Mouse (Mus musculus) hindbrain, embryonic 11.5 days (tissue): ENCODE data around the gene Olfr9. TPM values are rescaled to one million over a fixed set of nuclear protein-coding genes. Genes with fewer than 3 reads are reported as not detected.
"Not testable (repeated sequence)": the region's sequence is repeated elsewhere in the genome, so short reads cannot be mapped to it uniquely, and the experiment has no call there.

Experiments used
- ATAC-seq: fragments of 200-750 bp; cut with Nextera tagmentation; 2 replicates; pipeline ENCODE4 v1.8.0; 2017; ENCODE audit warnings: mild to moderate bottlenecking, moderate TSS enrichment, moderate library complexity; ENCODE audit not compliant: low FRiP score
- DNase-seq: peaks from one replicate; pipeline ENCODE4 v3.0.0-alpha.2; 2015; ENCODE audit warnings: low spot score
- H3K27ac ChIP-seq: fragments of 300-500 bp; sonication (generic); 2 replicates; pipeline ENCODE4 v1.5.1; 2014; ENCODE audit warnings: mild to moderate bottlenecking, low read depth, low read length
- H3K27me3 ChIP-seq: fragments of 300-500 bp; sonication (generic); 2 replicates; pipeline ENCODE4 v1.6.1; 2014; ENCODE audit warnings: mild to moderate bottlenecking, low read length, moderate library complexity, mixed read lengths; ENCODE audit not compliant: control insufficient read depth, insufficient read depth
- H3K36me3 ChIP-seq: fragments of 300-500 bp; sonication (generic); 2 replicates; pipeline ENCODE4 v1.6.1; 2014; ENCODE audit warnings: mild to moderate bottlenecking, low read length, moderate library complexity, mixed read lengths; ENCODE audit not compliant: control insufficient read depth, insufficient read depth
- H3K4me1 ChIP-seq: fragments of 300-500 bp; sonication (generic); replicated peaks from 2 replicates; pipeline ENCODE4 v1.6.1; 2014; ENCODE audit warnings: low read length, mixed read lengths; ENCODE audit not compliant: control insufficient read depth, insufficient read depth
- H3K4me2 ChIP-seq: fragments of 300-500 bp; sonication (generic); replicated peaks from 2 replicates; pipeline ENCODE4 v1.6.1; 2014; ENCODE audit warnings: mild to moderate bottlenecking, low read depth, low read length
- H3K4me3 ChIP-seq: fragments of 300-500 bp; sonication (generic); 2 replicates; pipeline ENCODE4 v1.5.1; 2014; ENCODE audit warnings: low read depth, low read length
- H3K9ac ChIP-seq: fragments of 300-500 bp; sonication (generic); 2 replicates; pipeline ENCODE4 v1.6.1; 2014; ENCODE audit warnings: low read depth, low read length
- H3K9me3 ChIP-seq: fragments of 300-500 bp; sonication (generic); 2 replicates; pipeline ENCODE4 v1.6.1; 2016; ENCODE audit warnings: low read length; ENCODE audit not compliant: control insufficient read depth
- WGBS: fragments of 180-500 bp; shearing (Covaris S2); extraction: QIAGEN DNeasy Blood & Tissue Kit; methylation state at CpG from one replicate; pipeline ENCODE4 v1.1.7; 2014; 5-methylcytosine and 5-hydroxymethylcytosine counted together
- polyA plus RNA-seq: library from polyadenylated mRNA; unstranded; fragments of >200 nt; fragmentation: Nextera tagmentation; extraction: Ambion mirVana; gene quantifications from 2 replicates; pipeline ENCODE4 v1.2.1, GENCODE M21; 2014

Gene Olfr9
- polyA plus RNA-seq, 1 experiment from 2014 or later, result not detected

DNA sequence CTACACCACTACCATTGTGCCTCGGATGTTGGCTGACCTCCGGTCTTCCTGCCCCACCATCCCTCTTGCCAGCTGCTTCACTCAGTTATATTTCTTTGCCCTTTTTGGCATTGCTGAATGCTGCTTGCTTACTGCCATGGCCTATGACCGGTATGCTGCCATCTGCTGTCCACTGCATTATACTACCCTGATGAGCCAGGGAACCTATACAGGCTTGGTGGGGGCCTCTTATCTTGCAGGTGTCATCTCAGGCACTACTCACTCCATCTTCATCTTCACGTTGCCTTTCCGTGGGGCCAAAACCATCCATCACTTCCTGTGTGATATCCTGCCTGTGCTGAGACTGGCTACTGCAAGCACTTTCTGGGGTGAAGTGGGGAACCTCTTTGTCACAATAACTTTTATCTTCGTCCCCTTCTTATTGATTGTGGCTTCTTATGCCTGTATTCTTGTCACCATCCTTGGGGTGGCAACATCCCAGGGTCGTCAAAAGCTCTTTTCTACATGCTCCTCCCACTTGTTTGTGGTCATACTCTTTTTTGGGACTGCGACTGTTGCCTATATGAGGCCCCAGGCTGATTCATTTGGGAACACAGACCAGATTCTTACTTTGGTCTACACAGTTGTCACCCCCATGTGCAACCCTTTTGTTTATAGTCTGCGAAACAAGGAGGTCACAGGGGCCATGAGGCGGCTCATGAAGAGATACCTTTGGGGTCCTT is 1.1 kb downstream of the Olfr9 start:
- not testable (repeated sequence) for H3K4me2 ChIP-seq, DNase-seq, H3K4me1 ChIP-seq, H3K27me3 ChIP-seq, H3K4me3 ChIP-seq, H3K36me3 ChIP-seq, H3K9me3 ChIP-seq, H3K9ac ChIP-seq, H3K27ac ChIP-seq
- 64% methylated on average over 7 of the region's 10 CpGs for WGBS
- ATAC-seq, result peak; percentile 64

DNA sequence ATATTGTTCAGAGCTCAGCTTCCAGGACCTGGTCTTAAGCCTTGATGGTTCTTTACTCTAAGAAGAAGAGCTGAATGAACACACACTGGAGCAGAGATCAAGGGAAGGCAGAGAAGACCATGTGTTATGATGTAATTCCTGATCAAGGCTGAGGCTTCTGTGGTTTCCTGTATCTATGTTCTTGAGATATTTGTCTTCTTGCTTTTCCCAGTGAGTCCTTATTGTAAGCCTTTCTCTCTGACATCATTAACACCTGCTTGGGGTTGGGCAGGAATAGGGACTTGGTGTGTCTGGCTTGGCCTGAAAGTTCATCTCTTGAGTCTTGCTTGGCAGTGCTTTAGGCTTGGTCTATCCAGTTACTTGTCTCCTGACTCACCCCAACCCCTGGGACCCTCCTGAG is 1.8 kb downstream of the Olfr9 start:
- H3K4me2 ChIP-seq, result no peak overlapping the region
- no peaks in the 10 kb centered on the region for H3K4me1 ChIP-seq
- no peaks in the 10 kb centered on the region for H3K27me3 ChIP-seq
- H3K36me3 ChIP-seq, result no peaks in the 10 kb centered on the region
- no peak overlapping the region for H3K9ac ChIP-seq
- no peak for DNase-seq
- no peaks in the 10 kb centered on the region for H3K9me3 ChIP-seq
- no peak for ATAC-seq
- H3K27ac ChIP-seq, result no peak overlapping the region
- no peak overlapping the region for H3K4me3 ChIP-seq

DNA sequence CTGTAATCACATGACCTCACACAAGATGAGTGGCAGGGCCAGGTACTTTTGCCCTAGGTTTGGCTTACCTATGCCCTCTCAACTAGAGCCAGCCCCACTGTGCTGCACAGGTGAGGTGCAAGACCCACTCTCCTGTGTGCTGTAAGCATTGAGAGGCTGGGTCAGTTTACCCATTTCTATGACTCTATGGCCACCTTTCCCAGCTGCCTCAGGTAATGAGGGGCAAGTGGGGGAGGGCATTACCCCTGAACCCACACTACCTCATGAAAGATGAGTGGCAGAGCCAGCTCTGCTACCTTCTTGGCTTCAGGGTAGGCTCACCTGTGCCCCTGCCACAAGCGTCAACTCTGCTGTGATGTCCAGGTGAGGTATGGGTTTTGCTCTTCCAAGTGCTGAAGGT is 6.6 kb downstream of the Olfr9 start:
- WGBS, result 92% methylated on average over 1 of the region's 1 CpGs
- Histone ChIP-seq H3K4me2 (no peak overlapping the region), H3K9ac (no peak overlapping the region), H3K27me3 (no peaks in the 10 kb centered on the region), H3K36me3 (no peaks in the 10 kb centered on the region), H3K9me3 (no peaks in the 10 kb centered on the region), H3K4me3 (no peak overlapping the region), H3K27ac (no peak overlapping the region), H3K4me1 (no peaks in the 10 kb centered on the region)
- ATAC-seq, result no peak
- DNase-seq, result no peak

DNA sequence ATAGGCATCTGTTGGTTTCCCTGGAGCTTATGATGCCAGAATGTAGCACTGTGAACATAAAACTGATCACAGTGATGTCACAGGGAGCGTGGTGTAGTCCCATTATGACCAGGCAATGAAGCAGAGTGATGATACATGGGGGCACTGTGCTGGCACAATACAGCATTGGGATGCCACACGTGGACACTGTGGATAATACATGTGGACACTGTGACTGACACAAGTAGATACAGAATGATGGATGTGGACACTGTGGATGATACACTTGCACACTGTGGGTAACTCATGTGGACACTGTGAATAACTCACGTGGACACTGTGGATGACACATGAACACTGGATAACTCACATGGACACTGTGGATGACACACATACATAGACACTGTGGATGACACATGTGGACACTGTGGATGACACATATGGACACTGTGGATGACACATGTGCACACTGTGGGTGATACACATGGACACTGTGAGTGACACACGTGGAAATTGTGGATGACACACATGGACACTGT is 7.4 kb downstream of the Olfr9 start:
- H3K9ac ChIP-seq, result no peak overlapping the region
- H3K4me2 ChIP-seq, result no peak overlapping the region
- ATAC-seq (peak; percentile 27; the same call in 1 of the 2 replicates), DNase-seq (no peak)
- WGBS, result 76% methylated on average over 4 of the region's 4 CpGs
- no peaks in the 10 kb centered on the region for H3K9me3 ChIP-seq
- H3K27me3 ChIP-seq, result no peaks in the 10 kb centered on the region
- H3K36me3 ChIP-seq, result no peaks in the 10 kb centered on the region
- no peak overlapping the region for H3K4me3 ChIP-seq
- H3K27ac ChIP-seq, result no peak overlapping the region
- H3K4me1 ChIP-seq, result no peaks in the 10 kb centered on the region

DNA sequence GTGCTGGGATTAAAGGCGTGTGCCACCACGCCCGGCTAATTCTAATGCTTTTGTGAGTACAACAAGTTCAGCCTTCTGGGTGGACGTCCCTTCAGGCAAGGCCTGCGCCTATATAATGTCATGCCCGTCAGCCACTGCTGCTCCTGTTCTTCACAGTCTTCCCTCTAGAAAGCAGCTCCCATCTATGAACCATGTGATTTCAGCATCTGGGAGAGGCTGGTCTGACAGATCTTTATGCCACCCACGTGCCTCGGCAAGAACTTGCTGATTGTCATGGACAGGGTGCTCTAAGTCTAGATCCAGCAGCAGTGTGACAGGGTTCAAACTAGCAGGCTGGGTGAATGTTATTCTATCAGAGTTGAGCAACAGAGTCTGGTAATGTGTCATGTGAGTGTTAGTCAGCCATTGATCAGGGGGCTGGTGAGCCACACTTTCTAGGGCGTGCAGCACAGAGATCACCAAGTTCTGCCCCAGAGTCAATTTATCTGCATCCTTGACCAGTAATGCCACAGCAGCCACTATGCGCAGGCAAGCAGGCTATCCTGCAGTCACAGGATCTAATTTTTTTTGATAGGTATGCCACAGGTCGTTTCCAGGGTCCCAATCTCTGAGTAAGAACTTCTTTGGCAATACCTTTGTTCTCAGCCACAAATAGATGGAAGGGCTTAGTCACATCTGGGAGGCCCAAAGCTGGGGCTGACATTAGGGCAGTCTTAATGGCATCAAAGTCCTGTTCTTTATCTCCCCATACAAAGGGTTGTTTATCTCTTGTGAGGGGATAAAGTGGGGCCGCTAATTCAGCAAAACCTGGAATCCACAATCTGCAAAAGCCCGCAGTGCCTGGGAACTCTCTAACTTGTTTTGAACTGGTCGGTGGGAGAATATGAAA is 15.0 kb downstream of the Olfr9 start:
- no peak overlapping the region for H3K4me2 ChIP-seq
- no peaks in the 10 kb centered on the region for H3K9me3 ChIP-seq
- no peaks in the 10 kb centered on the region for H3K27me3 ChIP-seq
- no peak overlapping the region for H3K9ac ChIP-seq
- 82% methylated on average over 14 of the region's 14 CpGs for WGBS
- no peaks in the 10 kb centered on the region for H3K4me1 ChIP-seq
- ATAC-seq (no peak), DNase-seq (no peak)
- H3K36me3 ChIP-seq, result no peaks in the 10 kb centered on the region
- no peak overlapping the region for H3K4me3 ChIP-seq
- H3K27ac ChIP-seq, result no peak overlapping the region

- Histone ChIP-seq H3K36me3 (no peaks in the 10 kb centered on the region), H3K9me3 (no peaks in the 10 kb centered on the region), H3K4me3 (no peak within 1 kb of the TSS), H3K4me1 (no peaks in the 10 kb centered on the region), H3K27me3 (no peaks in the 10 kb centered on the region), H3K4me2 (no peak within 1 kb of the TSS), H3K27ac (no peak within 1 kb of the TSS), H3K9ac (no peak within 1 kb of the TSS)
- 66% methylated on average over 2 of the region's 2 CpGs for WGBS
- no peak for ATAC-seq
- no peak for DNase-seq
Measured at GRCm38 (mm10) chr10:129010288-129010841, 21.1 kb downstream of the Olfr9 start, which contains the start of gene Olfr763. Gene Olfr763, plus strand, starts transcription at chr10:129010791.

DNA sequence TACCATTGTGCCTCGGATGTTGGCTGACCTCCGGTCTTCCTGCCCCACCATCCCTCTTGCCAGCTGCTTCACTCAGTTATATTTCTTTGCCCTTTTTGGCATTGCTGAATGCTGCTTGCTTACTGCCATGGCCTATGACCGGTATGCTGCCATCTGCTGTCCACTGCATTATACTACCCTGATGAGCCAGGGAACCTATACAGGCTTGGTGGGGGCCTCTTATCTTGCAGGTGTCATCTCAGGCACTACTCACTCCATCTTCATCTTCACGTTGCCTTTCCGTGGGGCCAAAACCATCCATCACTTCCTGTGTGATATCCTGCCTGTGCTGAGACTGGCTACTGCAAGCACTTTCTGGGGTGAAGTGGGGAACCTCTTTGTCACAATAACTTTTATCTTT is 22.3 kb downstream of the Olfr9 start:
- H3K36me3 ChIP-seq, H3K9me3 ChIP-seq, H3K27ac ChIP-seq, H3K4me2 ChIP-seq, H3K27me3 ChIP-seq, H3K9ac ChIP-seq, H3K4me1 ChIP-seq, H3K4me3 ChIP-seq, DNase-seq: not testable (repeated sequence)
- ATAC-seq, result peak; percentile 60; the same call in 1 of the 2 replicates
- WGBS, result 81% methylated on average over 2 of the region's 5 CpGs

- Histone ChIP-seq H3K27me3 (no peaks in the 10 kb centered on the region), H3K4me3 (no peak overlapping the region), H3K27ac (no peak overlapping the region), H3K9me3 (no peaks in the 10 kb centered on the region), H3K36me3 (no peaks in the 10 kb centered on the region), H3K9ac (no peak overlapping the region), H3K4me1 (no peaks in the 10 kb centered on the region), H3K4me2 (no peak overlapping the region)
- DNase-seq (no peak), ATAC-seq (no peak)
Measured at GRCm38 (mm10) chr10:129014477-129014876, 25.2 kb downstream of the Olfr9 start.
